Mouse (Mus musculus) spleen, adult 2 months (tissue): ENCODE results near the gene Ccser1. TPM values are rescaled to one million over a fixed set of nuclear protein-coding genes. Genes with fewer than 3 reads are reported as not detected.

ENCODE experiments used
- DNase-seq, 2 experiments: peaks; one replicate each; pipeline versions ENCODE4 v3.0.0 to v3.0.0-alpha.2; 2012 to 2021; ENCODE audit warnings: low spot score in 2 of 2, low read depth in 1 of 2
- H3K27ac ChIP-seq: fragments of 200-500 bp; 2 replicates; pipeline ENCODE4 v1.5.1; 2012; ENCODE audit warnings: low read length, inconsistent platforms; ENCODE audit not compliant: insufficient read depth
- H3K27me3 ChIP-seq: fragments of 200-500 bp; 2 replicates; pipeline ENCODE4 v1.6.1; 2012; ENCODE audit warnings: mild to moderate bottlenecking, moderate library complexity, low read length, inconsistent platforms; ENCODE audit not compliant: control insufficient read depth, insufficient read depth
- H3K36me3 ChIP-seq: fragments of 200-500 bp; 2 replicates; pipeline ENCODE4 v1.6.1; 2012; ENCODE audit warnings: mild to moderate bottlenecking, low read length, inconsistent platforms; ENCODE audit not compliant: control insufficient read depth, insufficient read depth
- H3K4me1 ChIP-seq: fragments of 200-500 bp; 2 replicates; pipeline ENCODE4 v1.6.1; 2011; ENCODE audit warnings: inconsistent platforms; ENCODE audit not compliant: control insufficient read depth, insufficient read depth, insufficient read length
- H3K4me3 ChIP-seq: fragments of 200-500 bp; 2 replicates; pipeline ENCODE4 v1.5.1; 2011; ENCODE audit warnings: mild to moderate bottlenecking, inconsistent platforms; ENCODE audit not compliant: insufficient read depth, insufficient read length; ENCODE audit errors: extremely low read depth
- CTCF ChIP-seq: fragments of 200-500 bp; IDR thresholded peaks from 2 replicates; pipeline ENCODE4 v1.5.1; 2011; ENCODE audit warnings: mild to moderate bottlenecking, inconsistent platforms; ENCODE audit not compliant: insufficient read depth, insufficient read length, insufficient replicate concordance; ENCODE audit errors: extremely low read depth
- POLR2A ChIP-seq: fragments of 200-500 bp; IDR thresholded peaks from 2 replicates; pipeline ENCODE4 v1.6.1; 2011; ENCODE audit warnings: low read depth, low read length, inconsistent platforms
- WGBS: fragments of 180-500 bp; shearing (Covaris S2); methylation state at CpG from one replicate; pipeline ENCODE4 v1.1.7; 2018; 5-methylcytosine and 5-hydroxymethylcytosine counted together
- polyA plus RNA-seq: library from polyadenylated mRNA; depleted of rRNA; stranded (reverse); fragments of >200 nt; gene quantifications from 2 replicates; pipeline ENCODE4 v1.2.3, GENCODE M21; 2012

Ccser1 gene
- polyA plus RNA-seq, 1 experiment = 0.82 TPM

- TF ChIP-seq POLR2A = no peak
- TF ChIP-seq CTCF = no peak
- Histone ChIP-seq H3K4me3 (no peak overlapping the region), H3K27me3 (no peaks in the 10 kb centered on the region), H3K27ac (no peak overlapping the region), H3K4me1 (peaks cover 2% of the 10 kb centered on the region; the same call in 1 of the 2 replicates), H3K36me3 (no peaks in the 10 kb centered on the region)
- WGBS = 83% methylated on average over 10 of the region's 10 CpGs
- no peak for DNase-seq
Observed at GRCm38 (mm10) chr6:61258847-61259634, 78.9 kb downstream of the Ccser1 start.

GRCm38 (mm10) chr6:61261381-61261780, 81.3 kb downstream of the Ccser1 start:
- no peak for DNase-seq
- 91% methylated on average over 3 of the region's 3 CpGs for WGBS
- Histone ChIP-seq H3K4me1 (peaks cover 2% of the 10 kb centered on the region; the same call in 1 of the 2 replicates), H3K27ac (no peak overlapping the region), H3K36me3 (no peaks in the 10 kb centered on the region), H3K27me3 (no peaks in the 10 kb centered on the region), H3K4me3 (no peak overlapping the region)
- TF ChIP-seq CTCF (no peak), POLR2A (no peak)

GRCm38 (mm10) chr6:61262448-61262847, 82.3 kb downstream of the Ccser1 start:
- TF ChIP-seq POLR2A = no peak
- TF ChIP-seq CTCF = no peak
- 18% methylated on average over 1 of the region's 1 CpGs for WGBS
- H3K4me3 ChIP-seq = no peak overlapping the region
- no peaks in the 10 kb centered on the region for H3K36me3 ChIP-seq
- DNase-seq = no peak
- H3K27me3 ChIP-seq = no peaks in the 10 kb centered on the region
- peaks cover 2% of the 10 kb centered on the region; the same call in 1 of the 2 replicates for H3K4me1 ChIP-seq
- no peak overlapping the region for H3K27ac ChIP-seq

GRCm38 (mm10) chr6:61263291-61263690, 83.2 kb downstream of the Ccser1 start:
- TF ChIP-seq POLR2A = no peak
- no peak for TF ChIP-seq CTCF
- peaks cover 2% of the 10 kb centered on the region; the same call in 1 of the 2 replicates for H3K4me1 ChIP-seq

DNA sequence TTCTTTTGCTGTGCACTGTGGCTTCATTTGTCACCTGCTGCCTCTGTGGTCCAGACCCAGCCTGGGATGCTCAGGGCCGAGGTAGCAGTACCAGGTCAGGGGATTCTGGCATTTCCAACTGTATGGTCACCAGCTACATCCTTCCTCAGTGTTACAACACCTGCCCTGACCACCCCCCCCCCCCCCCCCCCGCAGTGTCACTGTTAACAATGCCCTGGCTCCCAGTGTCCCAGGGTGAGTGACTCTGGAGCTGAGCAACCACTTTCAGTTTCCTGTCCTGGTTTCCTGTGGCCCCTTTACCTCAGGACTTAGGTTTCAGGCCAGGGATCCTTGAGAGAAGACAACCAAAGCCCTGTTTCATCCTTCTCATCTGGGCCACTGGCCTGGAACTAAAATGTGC, 90.9 kb downstream of the Ccser1 start:
- no peaks in the 10 kb centered on the region for H3K27me3 ChIP-seq
- H3K27ac ChIP-seq = no peak overlapping the region
- DNase-seq = no peak
- H3K4me3 ChIP-seq = no peak overlapping the region
- TF ChIP-seq POLR2A (no peak), CTCF (no peak)
- WGBS = 38% methylated on average over 2 of the region's 2 CpGs
- no peaks in the 10 kb centered on the region for H3K36me3 ChIP-seq
- H3K4me1 ChIP-seq = no peaks in the 10 kb centered on the region

More at GRCm38 (mm10) chr6:61263291-61263690, 83.2 kb downstream of the Ccser1 start:
- no peak for DNase-seq
- no peaks in the 10 kb centered on the region for H3K36me3 ChIP-seq
- no peak overlapping the region for H3K4me3 ChIP-seq
- 74% methylated on average over 1 of the region's 1 CpGs for WGBS
- H3K27me3 ChIP-seq = no peaks in the 10 kb centered on the region
- H3K27ac ChIP-seq = no peak overlapping the region

- no peak for TF ChIP-seq POLR2A
- TF ChIP-seq CTCF = no peak
- Histone ChIP-seq H3K36me3 (no peaks in the 10 kb centered on the region), H3K4me3 (no peak overlapping the region), H3K27me3 (no peaks in the 10 kb centered on the region), H3K4me1 (no peaks in the 10 kb centered on the region), H3K27ac (no peak overlapping the region)
- 52% methylated on average over 3 of the region's 3 CpGs for WGBS
- no peak for DNase-seq
Observed at GRCm38 (mm10) chr6:61273430-61273829, 93.3 kb downstream of the Ccser1 start.

DNA sequence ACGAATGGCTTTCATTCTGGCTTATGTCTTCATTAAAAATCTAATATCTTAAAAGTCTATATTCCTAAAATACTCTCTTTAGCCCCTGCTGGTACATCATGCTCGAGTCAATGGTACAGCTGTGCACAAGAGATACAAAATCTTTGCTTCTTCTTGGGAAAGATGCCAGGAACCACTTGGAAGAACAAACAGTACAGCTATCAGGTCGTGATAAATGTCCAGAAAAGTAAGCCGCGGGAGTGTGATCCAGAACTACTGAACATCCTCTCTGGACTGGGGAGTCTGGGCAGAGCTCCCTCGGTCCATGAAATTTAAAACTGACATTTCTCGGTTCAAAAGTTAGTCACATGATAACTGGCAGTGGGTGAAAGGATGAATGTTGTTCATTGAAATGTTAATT, 99.4 kb downstream of the Ccser1 start:
- Histone ChIP-seq H3K4me1 (no peaks in the 10 kb centered on the region), H3K4me3 (no peak overlapping the region), H3K27ac (no peak overlapping the region), H3K36me3 (no peaks in the 10 kb centered on the region), H3K27me3 (no peaks in the 10 kb centered on the region)
- DNase-seq = no peak
- WGBS = 83% methylated on average over 7 of the region's 7 CpGs
- TF ChIP-seq CTCF (no peak), POLR2A (no peak)
